Mouse (Mus musculus) adrenal gland, postnatal 36 days (tissue): ENCODE measurements around the gene Prkar1a. TPM values are rescaled to one million over a fixed set of nuclear protein-coding genes. Genes with fewer than 3 reads are reported as not detected.

Experiments
- DNase-seq, 2 experiments: peaks; one replicate each; pipeline ENCODE4 v3.0.0; 2021; ENCODE audit warnings: mixed read lengths in 1 of 2
- total RNA-seq, 2 experiments: library from RNA; stranded (reverse); gene quantifications; 2 replicates each; pipeline ENCODE4 v1.2.3; 2021

Prkar1a gene
- total RNA-seq, 2 experiments from 2014 or later = 421 to 431 TPM

DNA sequence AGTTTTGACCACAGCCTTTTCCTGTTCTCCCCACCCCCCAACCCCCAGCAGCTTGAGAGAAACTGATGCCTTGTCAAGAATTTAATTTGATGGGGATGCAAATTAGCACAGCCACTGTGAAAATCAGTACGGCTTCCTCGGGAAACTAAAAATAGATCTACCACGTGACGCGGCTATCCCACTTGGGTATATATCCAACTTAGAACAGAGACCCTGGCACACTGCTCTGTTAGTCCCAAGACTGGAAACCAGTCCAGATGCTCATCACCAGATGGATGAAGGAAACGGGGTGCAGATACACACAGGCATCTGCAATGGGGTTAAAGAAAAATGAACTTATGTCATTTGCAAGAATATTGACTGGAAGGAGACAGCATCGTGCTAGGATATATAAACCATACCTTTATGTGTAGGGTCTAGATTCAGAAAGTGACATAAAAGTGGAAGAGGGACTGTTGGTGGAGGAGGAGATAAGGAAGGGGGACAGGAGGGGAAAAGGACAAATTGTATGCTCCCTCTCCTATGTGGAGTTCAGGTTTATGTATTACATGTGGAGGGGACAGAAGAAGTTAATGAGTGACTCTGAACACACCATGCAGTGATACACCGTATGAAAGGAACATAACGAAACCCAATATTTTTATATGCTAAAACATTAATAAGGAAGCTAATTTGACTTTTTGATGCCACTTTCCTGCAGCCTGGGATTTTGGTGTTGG lies 56.3 kb downstream of the Prkar1a start:
- DNase-seq = no peak

DNA sequence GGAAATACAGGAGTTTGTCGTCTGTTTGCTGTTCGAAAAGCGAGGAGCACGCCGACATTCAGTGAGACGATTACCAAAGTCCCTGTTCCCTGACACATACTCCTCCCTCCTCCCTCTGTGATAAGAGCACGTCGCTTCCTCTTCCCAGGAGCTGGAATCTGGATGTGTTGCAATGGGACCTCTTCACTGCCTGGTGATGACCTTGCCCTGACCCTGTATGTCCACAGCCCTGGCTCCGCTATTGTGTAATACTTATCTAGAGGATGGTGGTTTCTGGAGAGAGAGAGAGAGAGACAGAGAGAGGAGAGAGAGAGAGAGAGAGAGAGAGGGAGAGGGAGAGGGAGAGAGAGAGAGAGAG lies 56.8 kb downstream of the Prkar1a start:
- peak; percentile 56 to 69 for DNase-seq

DNA sequence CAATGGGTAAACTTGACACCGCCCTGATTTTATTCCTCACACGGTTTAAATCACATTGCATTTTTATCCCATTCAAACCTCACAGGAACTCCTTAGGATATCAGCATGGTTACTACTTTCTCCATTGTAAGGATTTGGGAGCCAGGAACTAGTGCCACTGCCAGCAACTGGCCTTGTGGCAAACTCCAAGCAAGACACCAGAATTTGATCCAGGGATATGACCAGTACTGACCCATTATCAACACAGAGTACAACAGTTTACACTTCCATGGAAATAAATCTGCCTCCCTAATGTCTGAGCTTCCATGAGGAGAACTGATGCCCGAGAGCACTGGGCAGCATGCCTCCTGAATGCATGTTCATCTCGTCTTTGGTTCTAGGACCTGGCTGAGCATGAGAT lies 57.4 kb downstream of the Prkar1a start:
- DNase-seq = no peak

DNA sequence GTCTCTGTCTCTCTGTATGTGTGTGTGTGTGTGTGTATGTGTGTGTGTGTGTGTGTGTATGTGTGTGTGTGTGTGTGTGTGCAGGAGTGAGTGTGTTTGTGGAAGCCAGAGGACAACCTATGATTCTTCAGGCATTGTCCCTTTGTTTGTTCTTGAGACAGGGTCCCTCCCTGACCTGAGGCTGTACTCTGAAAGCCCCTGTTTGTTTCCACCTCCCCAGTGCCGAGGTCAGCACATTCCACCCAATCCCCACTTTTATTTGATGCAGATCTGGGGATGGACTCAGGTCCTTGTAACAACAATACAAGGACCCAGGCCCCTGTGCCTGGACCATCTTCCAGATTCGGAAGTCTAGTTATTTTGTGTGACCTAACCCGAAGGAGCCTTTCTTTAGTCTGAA lies 58.2 kb downstream of the Prkar1a start:
- DNase-seq = no peak

DNA sequence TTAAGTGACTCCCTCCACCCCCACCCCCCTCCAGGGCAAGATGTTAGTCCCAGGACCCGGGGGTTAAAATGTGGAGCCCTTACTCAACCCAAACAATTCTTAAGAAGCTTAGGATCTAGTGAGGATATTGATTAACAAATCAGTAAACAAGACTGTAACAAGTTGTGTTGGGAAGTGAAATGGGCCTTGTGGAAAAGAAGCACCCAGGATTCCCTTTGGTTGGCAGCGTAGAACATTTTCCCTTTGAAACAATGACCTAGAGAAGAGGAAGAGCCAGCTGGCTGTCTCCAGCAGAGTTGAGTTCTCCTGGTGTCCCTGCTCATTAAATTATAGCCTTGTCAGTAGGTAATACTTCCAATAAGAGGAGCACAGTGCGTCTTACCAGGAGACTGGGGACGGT lies 59.6 kb downstream of the Prkar1a start:
- no peak for DNase-seq

DNA sequence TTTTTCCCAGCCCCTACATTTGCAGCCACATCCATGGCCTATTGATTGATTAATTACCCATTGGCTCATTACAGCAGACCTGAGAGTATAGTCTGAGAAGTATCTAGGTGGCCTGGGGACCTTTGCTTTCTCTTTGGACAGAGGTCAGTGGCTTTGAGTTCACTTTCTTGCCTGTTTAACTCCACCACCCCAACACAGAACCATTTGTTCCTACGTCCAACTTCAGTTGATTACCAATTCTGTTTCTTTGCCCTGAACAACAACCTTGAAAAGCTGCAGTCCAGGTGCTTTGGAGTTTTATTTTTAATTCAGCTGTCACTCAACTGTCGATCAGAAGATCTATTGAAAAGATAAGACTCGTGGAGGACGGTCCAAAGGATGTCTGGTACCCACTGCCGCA lies 60.3 kb downstream of the Prkar1a start:
- DNase-seq = no peak

DNA sequence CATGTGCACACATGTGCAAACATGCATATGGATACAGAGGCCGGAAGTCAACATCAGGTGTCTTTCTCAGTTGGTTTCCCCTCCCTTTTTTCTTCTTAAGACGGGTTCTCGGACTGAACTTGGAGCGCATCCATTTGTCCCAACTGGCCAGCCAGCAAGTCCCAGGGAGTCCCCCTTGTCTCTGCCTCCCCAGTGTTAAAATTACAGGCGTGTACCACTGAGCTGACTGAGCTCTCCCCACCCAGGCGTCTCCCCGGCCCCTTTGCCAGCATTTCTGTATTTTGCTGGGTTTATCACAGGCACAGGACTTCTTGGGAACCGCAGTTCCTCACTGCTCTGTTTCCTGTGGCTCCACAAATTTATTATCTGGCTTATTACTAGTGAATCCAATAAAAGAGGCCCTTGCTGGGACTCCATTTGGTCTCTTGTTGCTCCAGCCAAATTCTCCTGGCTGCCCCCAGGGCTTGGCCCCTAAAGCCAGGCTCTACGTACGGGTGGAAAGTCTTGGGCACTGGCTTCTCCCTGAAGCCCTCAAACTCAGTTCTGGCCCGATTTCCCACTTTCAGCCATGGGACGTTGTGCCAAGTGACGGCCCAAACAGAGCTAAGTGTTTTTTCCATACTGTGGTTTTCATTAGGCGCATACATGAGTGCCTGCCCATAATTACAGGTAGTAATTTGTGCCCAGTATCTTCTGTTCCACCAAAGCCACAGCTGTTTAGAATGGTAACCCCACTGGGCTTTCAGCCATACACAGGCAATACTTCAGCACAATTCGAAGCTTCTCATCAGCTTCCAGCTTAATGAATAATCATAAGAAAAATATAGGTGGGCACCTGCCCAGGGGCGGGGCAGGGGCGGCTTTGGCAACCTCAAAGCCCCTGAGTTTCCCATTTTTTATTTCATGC lies 65.4 kb downstream of the Prkar1a start:
- DNase-seq = no peak

DNA sequence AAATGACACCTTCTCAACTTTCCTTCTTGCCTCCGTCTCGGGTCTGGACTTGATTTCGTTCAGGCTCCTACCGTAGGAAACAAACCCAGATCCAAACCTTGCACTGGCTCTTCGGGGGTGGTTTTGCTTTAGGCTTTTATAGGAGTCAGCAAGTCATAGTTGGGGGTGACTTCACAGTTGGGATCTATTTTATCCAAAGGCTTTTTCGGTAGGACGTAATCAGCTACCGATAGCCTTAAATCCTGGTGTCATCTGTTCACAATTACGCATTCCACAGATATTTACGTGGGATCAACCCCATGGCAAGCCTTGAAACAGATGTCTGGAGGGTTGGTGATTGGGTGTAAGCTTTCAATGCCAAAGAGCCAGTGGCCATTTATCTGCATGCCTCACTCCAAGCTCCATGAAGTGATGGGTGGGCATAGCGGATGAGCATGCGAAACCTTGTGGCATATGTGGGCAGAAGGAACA lies 66.1 kb downstream of the Prkar1a start:
- no peak for DNase-seq

DNA sequence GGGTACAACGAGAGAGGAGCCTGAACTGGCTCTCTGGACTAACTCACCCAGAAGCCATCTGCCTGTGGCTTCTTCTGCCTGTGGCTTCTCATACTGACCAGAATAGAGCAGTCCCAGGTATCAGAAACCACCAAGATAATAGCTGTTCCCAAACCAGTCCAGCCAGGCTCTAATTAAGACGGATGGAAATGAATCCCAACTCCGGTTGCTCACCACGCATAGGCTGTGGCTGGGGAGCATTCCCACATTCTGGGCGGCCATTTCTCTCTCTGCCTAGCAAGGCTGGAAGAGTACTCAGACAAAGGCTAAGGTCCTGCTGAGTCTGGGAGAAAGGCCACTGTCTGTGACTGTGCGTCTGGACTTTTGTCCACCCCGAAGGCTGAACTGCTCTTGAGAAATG lies 67.8 kb downstream of the Prkar1a start:
- DNase-seq = no peak

DNA sequence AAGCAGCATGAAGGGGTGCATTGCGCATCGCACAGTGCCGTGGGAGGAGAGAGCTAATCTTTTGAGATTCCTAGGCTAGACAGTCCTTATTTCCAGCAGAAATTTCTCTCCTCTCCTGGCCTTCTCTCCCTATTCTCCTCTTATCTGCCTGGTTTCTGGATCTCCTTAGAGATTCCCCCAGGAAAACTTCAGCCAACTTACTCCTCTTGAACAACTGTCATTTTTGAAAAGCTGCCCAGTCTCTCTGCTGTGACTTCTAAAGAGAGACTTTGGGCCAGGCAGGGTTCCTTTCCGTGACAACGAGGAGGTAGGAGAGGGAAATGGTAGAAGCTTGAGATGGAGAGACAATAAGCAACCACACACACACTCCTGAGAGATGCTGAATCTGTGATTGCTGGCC lies 68.2 kb downstream of the Prkar1a start:
- DNase-seq = no peak

DNA sequence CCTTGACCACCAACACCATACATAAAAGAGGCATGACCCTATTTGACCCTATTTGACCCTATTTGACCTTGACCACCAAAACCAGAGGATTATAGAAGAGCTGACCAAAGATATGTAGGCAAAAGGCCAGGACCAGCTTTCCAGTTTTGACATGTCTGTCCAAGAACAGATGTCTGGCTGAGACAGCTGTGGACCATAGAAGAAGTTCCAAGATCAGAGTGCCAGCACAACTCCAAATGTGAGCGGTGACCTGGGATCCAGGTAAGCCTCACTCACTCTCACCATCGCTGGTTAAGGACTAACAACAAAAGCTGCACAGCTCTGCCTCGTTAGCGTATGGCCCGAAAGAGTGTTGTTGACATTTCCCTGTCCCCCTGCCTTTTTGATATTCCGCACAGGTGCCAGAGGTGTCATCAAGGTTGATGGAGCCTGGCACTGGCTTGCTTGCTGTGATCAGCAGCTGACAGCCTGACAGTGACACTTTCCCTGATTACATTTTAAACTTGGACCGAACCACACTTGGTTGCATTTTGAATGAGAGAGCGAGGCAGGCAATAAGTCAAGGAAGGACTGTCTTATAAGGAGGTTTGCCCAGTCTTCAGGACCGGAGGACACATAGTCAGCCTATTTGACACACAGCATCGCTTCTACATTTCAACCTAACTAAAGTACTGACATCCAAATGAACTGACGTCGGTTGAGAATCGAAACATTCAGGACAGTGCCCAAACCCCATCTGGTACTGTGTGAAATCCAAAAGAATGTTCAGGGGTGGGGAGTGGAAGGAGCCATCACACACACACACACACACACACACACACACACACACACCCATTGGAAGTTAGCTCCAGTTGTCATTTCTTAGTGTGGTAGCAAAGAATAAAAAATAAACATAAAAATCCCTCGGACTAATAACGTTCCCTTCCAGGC lies 69.0 kb downstream of the Prkar1a start:
- no peak for DNase-seq

Other genes with a start within 250 kb of the Prkar1a start
- not detected for gene 9930022D16Rik, start 235.5 kb upstream of the Prkar1a start, total RNA-seq
- gene Amz2, start 223.5 kb upstream of the Prkar1a start, total RNA-seq = 10 to 100 TPM; 36.7 to 49.2 TPM
- 1 to 10 TPM; 5.3 to 7.1 TPM for gene Arsg, start 176.0 kb upstream of the Prkar1a start, total RNA-seq
- 1 to 10 TPM in 1 of 2 experiments, under 1 TPM in 1; 0.43 to 1.5 TPM for gene Slc16a6, start 175.8 kb upstream of the Prkar1a start, total RNA-seq
- gene Wipi1, start 37.4 kb upstream of the Prkar1a start, total RNA-seq = 10 to 100 TPM; 26.8 to 56.0 TPM
- 1 to 10 TPM; 2.2 to 4.1 TPM for gene Fam20a, start 72.9 kb downstream of the Prkar1a start, total RNA-seq
- not detected for gene 1700012B07Rik, start 178.6 kb downstream of the Prkar1a start, total RNA-seq